Mouse (Mus musculus) small intestine, adult 2 months (tissue): ENCODE measurements around the gene Mroh2a.

ENCODE experiments used
- CTCF ChIP-seq: fragments of 200-500 bp; IDR thresholded peaks from 2 replicates; pipeline ENCODE4 v1.5.1; 2012; ENCODE audit warnings: low read depth, mild to moderate bottlenecking, control low read depth, inconsistent platforms, low read length, moderate library complexity, mixed read lengths; ENCODE audit not compliant: insufficient replicate concordance, insufficient read length; ENCODE audit errors: extremely low read depth
- POLR2A ChIP-seq: fragments of 200-500 bp; IDR thresholded peaks from 2 replicates; pipeline ENCODE4 v1.6.1; 2012; ENCODE audit warnings: low read depth, mild to moderate bottlenecking, control low read depth, inconsistent platforms, low read length, moderate library complexity

DNA sequence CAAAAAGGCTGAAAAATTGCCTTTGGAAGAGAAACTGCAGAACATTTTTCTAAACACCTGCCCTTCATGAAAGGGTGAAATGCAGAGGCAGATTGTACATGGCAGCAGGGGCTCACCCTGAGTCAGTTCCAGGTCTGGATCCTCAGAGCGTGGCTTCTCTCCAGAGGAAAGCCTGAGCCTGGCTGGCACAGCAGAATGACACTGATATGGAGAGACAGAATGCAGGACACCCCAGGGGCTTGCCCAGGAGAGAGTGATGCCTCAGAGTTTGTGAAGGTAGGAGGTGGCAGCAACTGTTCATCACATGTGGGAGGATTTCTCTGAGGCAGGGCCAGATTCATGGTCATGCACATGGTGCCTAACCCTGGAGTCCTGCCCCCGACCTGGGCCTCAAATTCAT is 26.8 kb upstream of the Mroh2a start:
- TF ChIP-seq CTCF (no peak), POLR2A (no peak)
